Mouse (Mus musculus): Measurements from ENCODE around the gene Tagln.

Tagln gene

GRCm38 (mm10) chr9:45935628-45936210 is at the start of gene Tagln:
TSS of gene Tagln (minus strand) at chr9:45936058.
- peak; percentile 45 to 58 for DNase-seq (ENCODE audit: inconsistent age in 2 of 2, low spot score in 1 of 2)

- DNase-seq (ENCODE audit: inconsistent age in 2 of 2, low spot score in 1 of 2) = peak; percentile 80 to 92
Observed at GRCm38 (mm10) chr9:45985229-45985567, 49.3 kb upstream of the Tagln start.

- DNase-seq (ENCODE audit: inconsistent age in 2 of 2, low spot score in 1 of 2) = peak; percentile 92 to 97
Observed at GRCm38 (mm10) chr9:45984409-45985228, 48.8 kb upstream of the Tagln start.

GRCm38 (mm10) chr9:45983676-45984408 is 48.0 kb upstream of the Tagln start:
- DNase-seq (ENCODE audit: inconsistent age in 2 of 2, low spot score in 1 of 2) = peak; percentile 44 to 65

GRCm38 (mm10) chr9:45981331-45981730 is 45.5 kb upstream of the Tagln start:
- DNase-seq (ENCODE audit: inconsistent age in 2 of 2, low spot score in 1 of 2) = no peak

GRCm38 (mm10) chr9:45980611-45981010 is 44.8 kb upstream of the Tagln start:
- DNase-seq (ENCODE audit: inconsistent age in 2 of 2, low spot score in 1 of 2) = no peak

GRCm38 (mm10) chr9:45979778-45980177 is 43.9 kb upstream of the Tagln start:
- no peak for DNase-seq (ENCODE audit: inconsistent age in 2 of 2, low spot score in 1 of 2)

- DNase-seq (ENCODE audit: inconsistent age in 2 of 2, low spot score in 1 of 2) = peak in 1 of 2 experiments; percentile 26
Observed at GRCm38 (mm10) chr9:45976884-45977283, 41.0 kb upstream of the Tagln start.

GRCm38 (mm10) chr9:45963577-45963976 is 27.7 kb upstream of the Tagln start:
- DNase-seq (ENCODE audit: inconsistent age in 2 of 2, low spot score in 1 of 2) = peak in 1 of 2 experiments; percentile 73

- peak; percentile 64 to 82 for DNase-seq (ENCODE audit: inconsistent age in 2 of 2, low spot score in 1 of 2)
Observed at GRCm38 (mm10) chr9:45961855-45962254, 26.0 kb upstream of the Tagln start.

GRCm38 (mm10) chr9:45959661-45960060 is 23.8 kb upstream of the Tagln start:
- peak in 1 of 2 experiments; percentile 77 for DNase-seq (ENCODE audit: inconsistent age in 2 of 2, low spot score in 1 of 2)

- peak in 1 of 2 experiments; percentile 74 for DNase-seq (ENCODE audit: inconsistent age in 2 of 2, low spot score in 1 of 2)
Observed at GRCm38 (mm10) chr9:45958851-45959250, 23.0 kb upstream of the Tagln start.

GRCm38 (mm10) chr9:45958023-45958670 is 22.3 kb upstream of the Tagln start:
- peak; percentile 48 to 80 for DNase-seq (ENCODE audit: inconsistent age in 2 of 2, low spot score in 1 of 2)

- peak; percentile 92 to 96 for DNase-seq (ENCODE audit: inconsistent age in 2 of 2, low spot score in 1 of 2)
Observed at GRCm38 (mm10) chr9:45955107-45955963, 19.5 kb upstream of the Tagln start, which contains the start of gene Sidt2. TSS of gene Sidt2 (minus strand) at chr9:45955258.

- peak; percentile 72 to 90 for DNase-seq (ENCODE audit: inconsistent age in 2 of 2, low spot score in 1 of 2)
Observed at GRCm38 (mm10) chr9:45954294-45955106, 18.6 kb upstream of the Tagln start.

- peak; percentile 53 to 84 for DNase-seq (ENCODE audit: inconsistent age in 2 of 2, low spot score in 1 of 2)
Observed at GRCm38 (mm10) chr9:45953511-45954293, 17.8 kb upstream of the Tagln start.

- no peak for DNase-seq (ENCODE audit: inconsistent age in 2 of 2, low spot score in 1 of 2)
Observed at GRCm38 (mm10) chr9:45952890-45953289, 17.0 kb upstream of the Tagln start.

- peak; percentile 52 to 66 for DNase-seq (ENCODE audit: inconsistent age in 2 of 2, low spot score in 1 of 2)
Observed at GRCm38 (mm10) chr9:45952057-45952456, 16.2 kb upstream of the Tagln start.

GRCm38 (mm10) chr9:45946872-45947183 is 11.0 kb upstream of the Tagln start:
- no peak for DNase-seq (ENCODE audit: inconsistent age in 2 of 2, low spot score in 1 of 2)
